Mouse (Mus musculus): ENCODE results near the gene Spindoc.

- TF ChIP-seq CTCF (IDR thresholded peaks at IDR 0.05; ENCODE audit: extremely low read depth, insufficient read depth, insufficient read length, insufficient replicate concordance) (no peak), POLR2A (IDR thresholded peaks at IDR 0.05; ENCODE audit: low read depth, low read length) (no peak)
Measured at GRCm38 (mm10) chr19:7306968-7307367, 75.8 kb downstream of the Spindoc start.

Measured in spleen, adult 2 months (tissue).